Mouse (Mus musculus) gastrocnemius, postnatal 10 days (tissue): ENCODE measurements at regions not wholly inside any gene's neighbourhood (a gene's known extent, or its start where the extent isn't known, plus 50 kb on each side); places are given as distances from the start of the nearest gene placed in this dataset.

Source experiments
- DNase-seq: peaks from one replicate; pipeline ENCODE4 v3.0.0; 2021; ENCODE audit warnings: mixed read lengths

GRCm38 (mm10) chr15:63171003-63171402, 674.0 kb downstream of the Gsdmc2 start:
- DNase-seq = no peak

- no peak for DNase-seq
Measured at GRCm38 (mm10) chr15:63170171-63170570, 674.8 kb downstream of the Gsdmc2 start.

- DNase-seq = no peak
Measured at GRCm38 (mm10) chr15:63166411-63166810, 678.6 kb downstream of the Gsdmc2 start.

GRCm38 (mm10) chr15:63163550-63164279, 681.3 kb downstream of the Gsdmc2 start:
- no peak for DNase-seq

- DNase-seq = no peak
Measured at GRCm38 (mm10) chr15:63162881-63163549, 682.0 kb downstream of the Gsdmc2 start.

- DNase-seq = no peak
Measured at GRCm38 (mm10) chr15:63123123-63123688, 721.8 kb downstream of the Gsdmc2 start.

- DNase-seq = no peak
Measured at GRCm38 (mm10) chr15:63112918-63113317, 732.1 kb downstream of the Gsdmc2 start.

GRCm38 (mm10) chr15:63100093-63100492, 744.9 kb downstream of the Gsdmc2 start:
- DNase-seq = no peak

- no peak for DNase-seq
Measured at GRCm38 (mm10) chr15:63081972-63082371, 763.0 kb downstream of the Gsdmc2 start.

GRCm38 (mm10) chr15:63079825-63080224, 765.2 kb downstream of the Gsdmc2 start:
- DNase-seq = peak; percentile 38

GRCm38 (mm10) chr15:63071921-63072320, 773.1 kb downstream of the Gsdmc2 start:
- DNase-seq = no peak

- DNase-seq = no peak
Measured at GRCm38 (mm10) chr15:63067126-63067525, 777.9 kb downstream of the Gsdmc2 start.

GRCm38 (mm10) chr15:63066020-63066439, 778.9 kb downstream of the Gsdmc2 start:
- DNase-seq = peak; percentile 8

- peak; percentile 13 for DNase-seq
Measured at GRCm38 (mm10) chr15:63061891-63062290, 783.1 kb downstream of the Gsdmc2 start.

GRCm38 (mm10) chr15:63060826-63061225, 784.2 kb downstream of the Gsdmc2 start:
- no peak for DNase-seq

GRCm38 (mm10) chr15:63052570-63053255, 792.3 kb downstream of the Gsdmc2 start:
- DNase-seq = no peak

GRCm38 (mm10) chr15:63050033-63050432, 794.9 kb downstream of the Gsdmc2 start:
- no peak for DNase-seq

- no peak for DNase-seq
Measured at GRCm38 (mm10) chr15:63042367-63042766, 802.6 kb downstream of the Gsdmc2 start.

- peak; percentile 27 for DNase-seq
Measured at GRCm38 (mm10) chr15:63036241-63036640, 808.7 kb downstream of the Gsdmc2 start.

GRCm38 (mm10) chr15:63020826-63021225, 824.2 kb downstream of the Gsdmc2 start:
- no peak for DNase-seq

- no peak for DNase-seq
Measured at GRCm38 (mm10) chr15:63017966-63018365, 827.0 kb downstream of the Gsdmc2 start.

- peak; percentile 10 for DNase-seq
Measured at GRCm38 (mm10) chr15:63006471-63007228, 838.3 kb downstream of the Gsdmc2 start.
